Mouse (Mus musculus) sigmoid colon, adult 10 weeks (tissue): ENCODE results near the gene 1110002E22Rik. TPM values are rescaled to one million over a fixed set of nuclear protein-coding genes. Genes with fewer than 3 reads are reported as not detected.

Experiments
- polyA plus RNA-seq: library from polyadenylated mRNA; stranded (reverse); fragments of 350-450 nt; fragmentation: Illumina TruSeq; extraction: RNeasy Lipid Tissue Mini Kit (QIAGEN cat#74804); gene quantifications from one replicate; pipeline ENCODE4 v1.2.3, GENCODE M21; 2014; ENCODE audit warnings: low read depth, low replicate concordance

Gene 1110002E22Rik
- polyA plus RNA-seq, result 0.16 TPM

DNA sequence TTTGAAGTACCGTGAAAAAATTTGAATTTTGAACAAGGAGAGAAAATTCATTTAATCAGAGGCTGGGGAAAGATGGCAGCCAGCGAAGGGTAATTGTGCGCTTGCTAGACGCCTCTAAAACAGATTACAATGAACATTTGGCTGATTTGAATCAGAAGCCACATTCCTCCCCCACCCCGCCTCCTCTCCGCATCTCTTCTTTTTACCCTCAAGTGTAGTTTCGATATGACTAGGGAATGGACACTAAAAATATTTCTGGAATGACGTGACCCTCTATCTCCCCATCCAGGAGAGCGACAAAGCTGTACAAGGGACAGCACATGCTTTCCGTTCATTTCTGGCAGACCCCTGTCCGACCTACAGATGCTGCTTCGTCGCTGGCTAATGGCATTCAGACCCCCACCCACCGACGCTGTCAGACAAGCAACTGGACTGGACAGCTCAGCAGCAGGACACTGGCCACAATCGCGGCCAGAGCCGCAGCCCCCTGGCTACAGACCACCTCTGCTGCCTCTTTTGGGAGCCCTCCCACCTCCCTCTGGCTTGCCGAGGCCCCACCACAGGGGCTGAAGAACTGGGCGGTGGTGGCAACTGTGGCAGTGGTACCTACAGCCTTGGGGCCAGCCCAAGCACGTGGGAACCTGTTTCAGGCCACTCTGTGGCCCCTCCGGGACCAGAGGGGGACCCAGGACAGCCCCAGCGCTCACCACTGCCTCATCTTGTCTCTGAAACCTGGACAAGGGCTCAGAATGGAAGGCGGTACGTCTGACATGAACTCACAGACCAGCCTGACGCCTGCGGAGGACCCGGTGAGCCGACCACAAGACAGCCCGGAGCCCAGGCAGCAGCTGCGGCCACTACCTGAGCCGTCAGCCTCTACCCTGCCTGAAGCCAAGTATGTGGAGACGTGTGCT lies at the start of gene 1110002E22Rik:
1110002E22Rik (plus strand) TSS at position 321 of the 914 bp plus-strand sequence.

DNA sequence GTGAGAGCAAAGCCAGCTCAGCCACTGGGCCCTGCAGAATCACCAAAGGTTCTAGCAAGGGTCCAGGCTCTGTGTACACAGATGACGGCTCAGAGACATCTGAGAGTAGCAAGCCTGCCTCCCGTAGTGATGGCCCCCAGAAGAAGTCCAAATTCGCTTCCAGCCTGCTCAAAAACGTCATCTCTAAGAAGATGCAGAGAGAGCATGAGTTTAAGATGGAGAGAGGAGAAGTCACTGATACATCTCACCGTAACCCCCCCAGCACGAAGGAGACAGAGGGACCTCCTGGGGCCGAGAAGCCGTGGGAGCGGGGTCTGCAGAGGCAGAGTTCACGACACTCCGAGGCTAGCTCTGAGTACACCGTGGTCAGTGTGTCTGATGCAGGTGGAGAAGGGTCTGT lies 2.4 kb downstream of the 1110002E22Rik start, which contains the start of gene Gm5105:
Gm5105 (minus strand) TSS at position 101 of the 400 bp plus-strand sequence.

Other genes starting within 250 kb of the 1110002E22Rik start
- gene H2afz, start 200.6 kb upstream of the 1110002E22Rik start, polyA plus RNA-seq, result 528 TPM
- gene Dnajb14, start 197.4 kb upstream of the 1110002E22Rik start, polyA plus RNA-seq, result 32.0 TPM
- 79.6 TPM for gene Lamtor3, start 146.5 kb upstream of the 1110002E22Rik start, polyA plus RNA-seq
- gene Dapp1, start 83.5 kb upstream of the 1110002E22Rik start, polyA plus RNA-seq, result 12.2 TPM
- gene Gm5105, start 2.3 kb downstream of the 1110002E22Rik start, polyA plus RNA-seq, result not detected
- gene Trmt10a, start 78.4 kb downstream of the 1110002E22Rik start, polyA plus RNA-seq, result 7.8 TPM
- gene Mttp, start 79.9 kb downstream of the 1110002E22Rik start, polyA plus RNA-seq, result 2.7 TPM
- gene 4930579F01Rik, start 128.8 kb downstream of the 1110002E22Rik start, polyA plus RNA-seq, result not detected
- gene Adh7, start 152.7 kb downstream of the 1110002E22Rik start, polyA plus RNA-seq, result 0.95 TPM
- 392 TPM for gene Adh1, start 195.9 kb downstream of the 1110002E22Rik start, polyA plus RNA-seq
- gene Adh6a, start 248.2 kb downstream of the 1110002E22Rik start, polyA plus RNA-seq, result 0.32 TPM